Mouse (Mus musculus) embryonic fibroblast, embryonic 13.5 days (primary cell): ENCODE results near the gene Gas1.

ENCODE experiments used
- CTCF ChIP-seq: IDR thresholded peaks from 2 replicates; pipeline ENCODE4 v1.5.1; 2011; ENCODE audit warnings: mild to moderate bottlenecking, control low read depth, low read length, moderate library complexity, borderline replicate concordance; ENCODE audit not compliant: insufficient read depth
- POLR2A ChIP-seq: IDR thresholded peaks from 2 replicates; pipeline ENCODE4 v1.6.1; 2011; ENCODE audit warnings: low read depth, mild to moderate bottlenecking, control low read depth, low read length, moderate library complexity

GRCm38 (mm10) chr13:60204746-60205145 lies 27.6 kb upstream of the Gas1 start:
- TF ChIP-seq CTCF (no peak), POLR2A (no peak)
